Mouse (Mus musculus): ENCODE measurements around the gene Polh.
A peak's percentile ranks its signal among the peaks of the same experiment; 100 is the strongest.

Polh gene

GRCm38 (mm10) chr17:46161710-46162109 lies 40.7 kb downstream of the Polh start:
- Histone ChIP-seq H3K27me3 (ENCODE audit: control insufficient read depth, insufficient read depth, low read length, poor library complexity, severe bottlenecking) (no peaks in the 10 kb centered on the region), H3K36me3 (ENCODE audit: control insufficient read depth, insufficient read depth, low read length, poor library complexity, severe bottlenecking) (peaks cover 9% of the 10 kb centered on the region)
- no peak for DNase-seq (ENCODE audit: low read depth, low spot score)

DNA sequence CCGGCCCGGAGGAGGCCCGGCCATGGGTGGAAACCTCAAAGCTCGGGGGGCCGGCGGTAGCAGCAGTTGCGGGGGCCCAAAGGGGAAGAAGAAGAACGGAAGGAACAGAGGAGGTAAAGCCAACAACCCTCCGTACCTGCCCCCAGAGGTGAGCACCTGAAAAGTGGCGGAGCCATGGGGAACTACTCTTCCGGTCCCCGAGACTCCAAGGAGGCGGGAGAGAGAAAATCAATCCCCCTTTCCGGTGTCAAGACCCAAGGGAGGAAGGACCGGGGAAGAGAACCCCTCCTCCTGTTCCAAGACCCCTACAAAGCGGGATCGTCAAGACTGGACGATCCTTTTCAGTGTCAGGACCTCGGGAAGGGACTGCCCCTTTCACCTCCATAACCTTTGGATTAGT lies 41.3 kb downstream of the Polh start:
- no peak for DNase-seq (ENCODE audit: low read depth, low spot score)
- Histone ChIP-seq H3K27me3 (ENCODE audit: control insufficient read depth, insufficient read depth, low read length, poor library complexity, severe bottlenecking) (no peaks in the 10 kb centered on the region), H3K36me3 (ENCODE audit: control insufficient read depth, insufficient read depth, low read length, poor library complexity, severe bottlenecking) (peaks cover 9% of the 10 kb centered on the region)

GRCm38 (mm10) chr17:46160686-46161085 lies 41.8 kb downstream of the Polh start, which contains the start of gene Gtpbp2:
Gtpbp2 (plus strand) TSS chr17:46161032.
- peak; percentile 99 for DNase-seq (ENCODE audit: low read depth, low spot score)
- H3K36me3 ChIP-seq (ENCODE audit: control insufficient read depth, insufficient read depth, low read length, poor library complexity, severe bottlenecking) = peaks cover 9% of the 10 kb centered on the region
- H3K27me3 ChIP-seq (ENCODE audit: control insufficient read depth, insufficient read depth, low read length, poor library complexity, severe bottlenecking) = no peaks in the 10 kb centered on the region

- DNase-seq (ENCODE audit: low read depth, low spot score) = peak; percentile 90
Observed at GRCm38 (mm10) chr17:46160090-46160662, 42.3 kb downstream of the Polh start.

GRCm38 (mm10) chr17:46159236-46159635 lies 43.2 kb downstream of the Polh start:
- DNase-seq (ENCODE audit: low read depth, low spot score) = no peak

More at GRCm38 (mm10) chr17:46160090-46160662, 42.3 kb downstream of the Polh start:
- Histone ChIP-seq H3K27me3 (ENCODE audit: control insufficient read depth, insufficient read depth, low read length, poor library complexity, severe bottlenecking) (no peaks in the 10 kb centered on the region), H3K36me3 (ENCODE audit: control insufficient read depth, insufficient read depth, low read length, poor library complexity, severe bottlenecking) (peaks cover 5% of the 10 kb centered on the region)

GRCm38 (mm10) chr17:46157131-46157530 lies 45.3 kb downstream of the Polh start:
- H3K36me3 ChIP-seq (ENCODE audit: control insufficient read depth, insufficient read depth, low read length, poor library complexity, severe bottlenecking) = no peaks in the 10 kb centered on the region
- no peak for DNase-seq (ENCODE audit: low read depth, low spot score)

More at GRCm38 (mm10) chr17:46159236-46159635, 43.2 kb downstream of the Polh start:
- no peaks in the 10 kb centered on the region for H3K27me3 ChIP-seq (ENCODE audit: control insufficient read depth, insufficient read depth, low read length, poor library complexity, severe bottlenecking)
- H3K36me3 ChIP-seq (ENCODE audit: control insufficient read depth, insufficient read depth, low read length, poor library complexity, severe bottlenecking) = no peaks in the 10 kb centered on the region

DNA sequence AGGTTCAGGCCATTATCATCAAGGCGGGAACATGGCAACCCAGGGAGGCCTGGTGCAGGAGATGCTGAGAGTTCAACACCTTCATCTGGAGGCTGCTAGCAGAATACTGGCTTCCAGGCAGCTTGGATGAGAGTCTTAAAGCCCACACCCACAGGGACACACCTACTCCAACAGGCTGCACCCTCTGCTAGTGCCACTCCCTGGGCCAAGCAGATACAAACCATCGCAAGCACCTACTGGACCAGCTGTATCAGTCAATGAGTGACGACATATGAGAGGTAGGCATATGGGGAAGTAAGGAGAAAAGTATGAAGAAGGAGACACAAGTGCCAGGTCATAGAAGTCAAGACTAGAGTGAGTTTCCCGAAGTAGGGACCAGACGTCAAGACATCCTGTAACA lies 45.8 kb downstream of the Polh start:
- Histone ChIP-seq H3K27me3 (ENCODE audit: control insufficient read depth, insufficient read depth, low read length, poor library complexity, severe bottlenecking) (no peaks in the 10 kb centered on the region), H3K36me3 (ENCODE audit: control insufficient read depth, insufficient read depth, low read length, poor library complexity, severe bottlenecking) (no peaks in the 10 kb centered on the region)

More at GRCm38 (mm10) chr17:46157131-46157530, 45.3 kb downstream of the Polh start:
- no peaks in the 10 kb centered on the region for H3K27me3 ChIP-seq (ENCODE audit: control insufficient read depth, insufficient read depth, low read length, poor library complexity, severe bottlenecking)

GRCm38 (mm10) chr17:46154336-46154735 lies 48.1 kb downstream of the Polh start:
- DNase-seq (ENCODE audit: low read depth, low spot score) = peak; percentile 46
- no peaks in the 10 kb centered on the region for H3K27me3 ChIP-seq (ENCODE audit: control insufficient read depth, insufficient read depth, low read length, poor library complexity, severe bottlenecking)
- H3K36me3 ChIP-seq (ENCODE audit: control insufficient read depth, insufficient read depth, low read length, poor library complexity, severe bottlenecking) = peaks cover 4% of the 10 kb centered on the region; the same call in 1 of the 2 replicates

More for the DNA sequence above, 45.8 kb downstream of the Polh start:
- DNase-seq (ENCODE audit: low read depth, low spot score) = no peak

GRCm38 (mm10) chr17:46152847-46153782 lies 49.3 kb downstream of the Polh start, which contains the start of gene Mad2l1bp:
Mad2l1bp (minus strand) TSS chr17:46153553.
- H3K27me3 ChIP-seq (ENCODE audit: control insufficient read depth, insufficient read depth, low read length, poor library complexity, severe bottlenecking) = no peaks in the 10 kb centered on the region
- H3K36me3 ChIP-seq (ENCODE audit: control insufficient read depth, insufficient read depth, low read length, poor library complexity, severe bottlenecking) = peaks cover 4% of the 10 kb centered on the region; the same call in 1 of the 2 replicates
- peak; percentile 95 for DNase-seq (ENCODE audit: low read depth, low spot score)

GRCm38 (mm10) chr17:46143578-46144423 lies 58.6 kb downstream of the Polh start, which contains the start of gene Rsph9:
Rsph9 (minus strand) TSS chr17:46144216.
- peak; percentile 81 for DNase-seq (ENCODE audit: low read depth, low spot score)
- H3K27me3 ChIP-seq (ENCODE audit: control insufficient read depth, insufficient read depth, low read length, poor library complexity, severe bottlenecking) = no peaks in the 10 kb centered on the region
- H3K36me3 ChIP-seq (ENCODE audit: control insufficient read depth, insufficient read depth, low read length, poor library complexity, severe bottlenecking) = peaks cover 7% of the 10 kb centered on the region; the same call in 1 of the 2 replicates

DNA sequence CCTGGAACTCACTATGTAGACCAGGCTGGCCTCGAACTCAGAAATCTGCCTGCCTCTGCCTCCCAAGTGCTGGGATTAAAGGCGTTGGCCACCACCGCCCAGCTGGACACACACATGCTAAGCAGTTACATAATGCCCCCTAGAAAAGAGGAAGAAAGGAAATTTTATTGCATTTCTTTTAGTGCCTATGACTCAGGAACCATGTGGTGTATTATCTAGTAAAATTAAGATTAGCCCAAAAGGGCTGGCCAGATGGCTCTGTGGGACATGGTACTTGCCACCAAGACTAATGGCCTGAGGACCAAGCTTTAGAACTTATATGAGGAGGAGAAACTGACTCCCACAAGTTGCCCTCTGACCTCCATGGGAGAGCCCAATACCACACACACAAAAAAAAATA lies 62.6 kb downstream of the Polh start:
- H3K27me3 ChIP-seq (ENCODE audit: control insufficient read depth, insufficient read depth, low read length, poor library complexity, severe bottlenecking) = no peaks in the 10 kb centered on the region
- no peak for DNase-seq (ENCODE audit: low read depth, low spot score)
- no peaks in the 10 kb centered on the region for H3K36me3 ChIP-seq (ENCODE audit: control insufficient read depth, insufficient read depth, low read length, poor library complexity, severe bottlenecking)

- H3K27me3 ChIP-seq (ENCODE audit: control insufficient read depth, insufficient read depth, low read length, poor library complexity, severe bottlenecking) = no peaks in the 10 kb centered on the region
- H3K36me3 ChIP-seq (ENCODE audit: control insufficient read depth, insufficient read depth, low read length, poor library complexity, severe bottlenecking) = no peaks in the 10 kb centered on the region
- no peak for DNase-seq (ENCODE audit: low read depth, low spot score)
Observed at GRCm38 (mm10) chr17:46138563-46139236, 63.7 kb downstream of the Polh start.

- no peak for DNase-seq (ENCODE audit: low read depth, low spot score)
- no peaks in the 10 kb centered on the region for H3K27me3 ChIP-seq (ENCODE audit: control insufficient read depth, insufficient read depth, low read length, poor library complexity, severe bottlenecking)
- H3K36me3 ChIP-seq (ENCODE audit: control insufficient read depth, insufficient read depth, low read length, poor library complexity, severe bottlenecking) = no peaks in the 10 kb centered on the region; the same call in 1 of the 2 replicates
Observed at GRCm38 (mm10) chr17:46132862-46133261, 69.6 kb downstream of the Polh start.

Data from splenic B cell, adult 2 months (primary cell).